Mouse (Mus musculus): Measurements from ENCODE around the gene Trip10.

The Trip10 gene

DNA sequence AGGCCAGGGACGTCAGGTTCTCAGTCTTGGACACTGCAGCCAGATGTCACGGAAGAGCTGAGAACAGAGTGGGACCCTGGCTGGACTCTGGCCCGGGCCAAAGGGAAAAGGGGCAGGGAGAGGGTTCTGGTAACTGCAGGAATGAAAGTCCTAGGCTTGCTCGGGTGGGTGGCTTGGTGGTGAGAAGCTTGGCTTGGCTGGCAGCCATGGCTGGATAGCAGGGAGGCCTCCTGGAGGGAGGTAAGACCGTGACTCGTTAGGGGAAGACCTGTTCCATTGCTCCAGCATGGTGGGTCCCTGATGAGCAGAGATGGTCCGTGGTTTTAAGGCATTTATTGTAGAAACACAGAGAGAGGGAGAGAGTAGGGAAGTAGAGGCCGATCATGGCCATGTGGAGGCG lies 22.0 kb downstream of the Trip10 start:
- TF ChIP-seq GATA4 (IDR thresholded peaks at IDR 0.05; ENCODE audit: insufficient replicate concordance, low read length): no peak

DNA sequence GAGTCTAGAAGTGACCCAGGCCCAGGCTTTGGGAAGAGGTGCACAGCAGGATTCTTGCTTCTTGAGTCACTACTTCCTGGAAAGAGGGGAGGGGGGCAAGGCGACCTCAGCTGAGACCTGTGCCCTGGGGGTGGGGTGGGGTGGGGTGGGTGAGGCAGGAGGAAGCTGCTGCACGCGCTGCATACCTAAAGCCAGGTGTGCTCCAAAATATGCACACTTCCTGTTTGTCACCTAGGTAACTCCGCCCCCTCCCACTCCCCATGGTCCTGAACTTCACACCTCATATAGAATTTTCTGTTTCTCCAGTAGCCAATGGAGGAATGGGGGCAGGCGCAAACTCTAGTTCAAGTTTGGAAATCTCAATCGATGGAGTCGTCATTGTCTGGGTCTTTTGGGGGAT lies 24.6 kb downstream of the Trip10 start:
- no peak for TF ChIP-seq GATA4 (IDR thresholded peaks at IDR 0.05; ENCODE audit: insufficient replicate concordance, low read length)

DNA sequence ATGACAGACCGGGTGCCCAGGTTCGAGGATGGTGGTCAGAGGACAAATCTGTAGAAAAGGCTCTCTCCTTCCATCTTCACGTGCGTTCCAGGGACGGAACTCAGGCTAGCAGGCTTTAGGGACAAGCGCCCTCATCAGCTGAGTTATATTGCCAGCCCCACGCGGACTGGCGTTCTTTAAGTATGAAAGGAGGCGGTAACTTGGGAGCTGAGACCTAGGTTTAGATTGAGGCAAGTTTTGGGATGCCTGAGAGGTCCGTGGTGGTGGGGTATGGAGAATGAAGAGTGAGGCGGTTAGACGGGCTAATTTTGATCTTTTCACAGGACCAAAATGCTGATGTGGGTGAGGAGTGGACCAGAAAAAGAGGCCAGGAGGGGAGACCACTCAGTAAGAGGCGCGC lies 25.4 kb downstream of the Trip10 start:
- no peak for TF ChIP-seq GATA4 (IDR thresholded peaks at IDR 0.05; ENCODE audit: insufficient replicate concordance, low read length)

DNA sequence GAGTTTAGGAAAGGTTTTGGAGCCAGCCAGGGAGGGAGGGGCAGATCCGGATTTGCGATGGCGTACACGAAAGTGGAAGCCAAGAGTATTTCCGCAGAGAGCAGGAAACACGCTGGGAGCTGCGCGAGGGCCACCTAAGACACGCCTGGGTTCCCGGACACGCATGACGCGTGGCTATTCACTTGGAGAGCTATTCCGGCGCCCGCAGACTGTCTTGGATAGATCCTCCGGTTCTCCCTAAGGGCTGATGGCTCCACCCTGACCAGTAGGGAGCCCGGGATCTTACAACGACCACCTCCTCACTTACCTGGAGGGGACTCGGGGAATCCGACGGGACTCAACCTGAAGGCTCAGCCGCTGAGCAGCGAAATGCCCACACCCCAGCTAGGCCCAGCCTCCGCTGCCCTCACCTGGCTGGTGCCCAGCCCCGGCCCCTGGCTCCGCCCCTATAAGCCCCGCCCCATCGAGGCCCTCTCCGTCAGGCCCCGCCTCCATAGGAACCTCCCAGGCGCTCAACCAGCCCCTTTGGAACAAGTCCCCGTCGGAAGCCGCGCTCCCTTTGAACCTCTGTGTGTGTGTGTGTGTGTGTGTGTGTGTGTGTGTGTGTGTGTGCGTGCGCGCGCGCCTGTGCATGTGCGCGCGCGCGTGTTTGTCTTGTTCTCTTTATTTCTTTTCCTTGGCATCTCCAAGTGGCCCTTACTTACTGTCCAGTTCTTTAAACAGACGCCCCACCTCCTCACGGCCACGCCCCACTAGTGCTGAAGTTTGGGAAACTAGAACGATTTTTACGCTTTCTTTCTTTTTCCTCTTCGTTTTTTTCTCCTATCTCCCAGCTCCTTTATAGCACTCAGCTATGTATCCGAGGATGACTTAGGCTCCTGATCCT lies 26.1 kb downstream of the Trip10 start:
- TF ChIP-seq GATA4 (IDR thresholded peaks at IDR 0.05; ENCODE audit: insufficient replicate concordance, low read length): no peak

DNA sequence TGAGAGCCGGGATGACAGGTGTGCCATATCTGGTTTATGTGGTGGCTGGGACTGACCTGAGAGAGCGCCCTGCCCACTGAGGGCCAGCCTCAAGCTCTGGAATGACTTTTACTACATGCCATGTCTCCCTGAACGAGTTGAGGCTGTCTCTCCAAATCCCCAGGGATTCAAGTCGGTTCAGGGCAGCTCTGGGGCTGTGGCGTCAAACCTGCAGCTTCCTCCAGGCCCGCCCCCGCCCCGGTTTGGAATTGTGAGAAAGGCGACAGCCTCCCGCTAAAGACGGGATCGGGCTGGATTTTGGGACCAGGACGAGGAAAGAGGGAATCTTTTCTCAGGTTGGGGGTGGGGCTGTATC lies 26.7 kb downstream of the Trip10 start:
- no peak for TF ChIP-seq GATA4 (IDR thresholded peaks at IDR 0.05; ENCODE audit: insufficient replicate concordance, low read length)

DNA sequence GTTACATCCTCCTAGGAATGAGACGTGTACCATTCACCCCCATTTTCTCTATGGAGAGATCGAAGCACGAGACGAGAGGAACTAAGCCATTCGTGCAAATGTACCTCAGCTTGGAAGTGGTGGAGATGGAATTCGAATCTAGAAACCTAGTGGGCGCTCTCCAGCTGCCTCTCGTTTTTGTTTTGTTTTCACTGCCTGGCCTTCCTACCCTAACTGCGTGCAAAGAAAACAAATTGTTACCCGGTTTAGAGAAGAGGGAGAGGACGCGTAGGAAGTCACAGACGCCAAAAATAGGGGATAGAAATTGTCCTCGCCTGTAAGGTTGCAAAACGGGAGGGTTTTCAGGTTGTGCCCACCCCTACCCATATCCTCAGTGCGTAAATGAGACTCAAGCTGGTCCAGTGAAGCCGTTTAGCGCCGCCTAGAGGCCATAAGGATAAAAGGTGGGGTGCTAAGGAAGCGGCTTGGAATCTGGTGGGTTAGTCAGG lies 27.4 kb downstream of the Trip10 start:
- TF ChIP-seq GATA4 (IDR thresholded peaks at IDR 0.05; ENCODE audit: insufficient replicate concordance, low read length): no peak

DNA sequence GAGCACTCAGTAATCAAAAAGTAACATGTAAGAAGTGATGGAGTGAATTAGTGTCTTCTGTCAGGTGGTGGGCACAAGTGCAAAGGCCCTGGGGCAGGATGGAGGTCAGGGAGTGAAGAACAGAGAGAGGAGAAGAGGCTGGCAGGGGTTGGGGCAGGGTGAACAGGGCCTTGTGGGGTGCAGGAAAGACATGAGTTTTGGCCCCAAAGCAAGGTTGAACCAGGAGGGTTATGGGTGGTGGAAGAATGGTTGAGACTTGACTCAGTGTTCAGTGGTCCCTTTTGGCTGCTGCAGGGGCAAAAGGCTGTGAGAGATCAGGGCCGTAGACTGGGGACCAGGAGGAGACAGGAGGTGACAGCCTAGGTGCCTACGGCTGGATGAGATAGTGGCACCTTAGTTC lies 29.3 kb downstream of the Trip10 start:
- TF ChIP-seq GATA4 (IDR thresholded peaks at IDR 0.05; ENCODE audit: insufficient replicate concordance, low read length): no peak

DNA sequence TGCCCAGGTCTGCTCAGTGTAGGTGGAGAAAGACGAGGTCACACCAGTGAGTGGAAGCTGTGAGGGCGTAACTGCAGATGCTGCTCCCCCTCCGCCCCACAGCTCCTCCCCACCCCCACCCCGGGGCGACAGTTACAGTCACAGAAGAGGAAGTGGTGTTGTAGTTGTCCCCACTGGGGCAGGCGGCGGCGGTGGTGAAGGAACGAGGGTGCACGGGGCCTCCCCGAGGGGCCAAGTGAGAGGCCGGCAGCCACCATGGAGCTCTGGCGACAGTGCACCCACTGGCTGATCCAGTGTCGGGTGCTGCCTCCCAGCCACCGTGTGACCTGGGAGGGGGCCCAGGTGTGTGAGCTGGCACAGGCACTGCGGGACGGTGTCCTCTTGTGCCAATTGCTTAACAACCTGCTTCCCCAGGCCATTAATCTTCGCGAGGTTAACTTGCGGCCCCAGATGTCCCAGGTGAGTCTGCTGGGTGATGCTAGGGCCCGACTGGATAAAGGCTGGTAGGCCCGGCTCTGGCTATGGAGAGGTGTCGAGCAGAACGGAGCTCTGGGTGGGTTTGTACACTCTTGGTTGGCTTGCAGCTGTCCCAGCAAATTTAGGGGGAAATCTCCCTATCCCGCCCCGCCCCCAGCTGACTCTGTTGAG lies 29.8 kb downstream of the Trip10 start, which contains the start of gene Vav1:
Vav1 (plus strand) TSS at position 158 of the 648 bp plus-strand sequence.
- TF ChIP-seq GATA4 (IDR thresholded peaks at IDR 0.05; ENCODE audit: insufficient replicate concordance, low read length): no peak

DNA sequence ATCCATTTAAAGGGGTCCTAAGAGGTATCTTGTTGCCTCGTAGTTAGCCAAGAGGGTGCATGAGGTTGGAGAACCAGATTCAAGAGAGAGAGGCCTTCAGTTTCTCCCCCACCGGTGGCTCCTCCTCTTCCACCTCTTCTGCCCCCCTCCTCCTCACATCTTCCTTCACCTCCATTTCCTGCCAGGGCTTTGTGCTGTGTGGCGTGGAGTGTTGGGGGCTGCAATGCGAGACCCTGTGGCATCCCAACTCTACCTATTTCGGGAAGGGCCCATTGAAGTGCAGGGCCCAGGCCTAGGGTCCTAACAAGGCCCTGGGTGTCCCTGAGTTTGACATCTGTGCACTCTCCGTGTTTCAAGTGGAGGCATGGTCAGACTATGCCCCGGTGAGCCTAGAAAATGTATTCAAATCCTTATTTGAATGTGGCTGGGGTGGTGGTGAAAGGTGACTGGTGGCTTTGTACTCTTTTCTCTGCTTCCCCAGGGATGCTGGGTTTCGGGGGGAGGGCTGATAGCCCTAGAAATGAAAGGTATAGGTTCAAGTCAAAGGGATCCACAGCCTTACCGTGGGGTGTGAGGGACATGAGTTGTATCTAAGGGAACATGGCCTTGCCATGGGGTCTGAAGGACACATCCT lies 30.5 kb downstream of the Trip10 start:
- TF ChIP-seq GATA4 (IDR thresholded peaks at IDR 0.05; ENCODE audit: insufficient replicate concordance, low read length): no peak

DNA sequence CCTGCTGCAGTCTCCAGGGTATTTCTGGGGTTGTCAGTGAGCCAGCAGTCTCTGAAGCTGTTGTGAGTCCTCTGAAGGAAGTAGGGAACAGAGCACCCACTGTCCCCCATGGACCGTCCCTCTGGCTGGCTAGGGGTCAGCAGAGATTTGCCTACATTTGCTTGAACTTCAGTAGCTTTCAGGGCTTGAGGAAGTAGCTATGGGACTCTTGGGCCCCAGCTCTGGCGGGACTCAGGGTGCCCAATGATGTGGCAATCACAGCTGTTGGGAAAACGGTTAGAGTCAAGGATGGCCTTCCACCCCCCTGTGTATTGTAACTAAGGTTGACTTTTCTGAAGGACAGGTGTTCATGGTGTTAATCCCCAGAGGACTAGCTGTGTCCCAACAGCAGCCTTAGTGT lies 31.2 kb downstream of the Trip10 start:
- TF ChIP-seq GATA4 (IDR thresholded peaks at IDR 0.05; ENCODE audit: insufficient replicate concordance, low read length): no peak

DNA sequence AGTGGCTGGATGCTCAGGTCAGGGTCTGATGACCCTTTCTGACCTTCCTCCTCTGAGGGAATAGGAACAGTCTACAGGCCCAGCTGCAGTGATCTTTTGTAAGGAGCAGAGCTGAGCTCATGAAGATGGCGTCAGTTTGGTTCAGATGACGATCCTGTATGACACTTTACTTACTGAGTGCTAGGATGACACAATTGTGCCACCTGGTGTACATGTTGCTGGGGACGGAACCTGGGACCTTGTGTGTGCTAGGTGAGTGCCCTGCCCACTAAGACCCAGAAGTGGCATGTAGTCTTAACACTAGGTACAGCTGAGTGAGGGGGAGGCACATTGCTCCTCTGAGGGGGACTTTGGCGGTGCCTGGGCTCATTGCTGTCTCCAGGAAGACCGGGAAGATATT lies 34.7 kb downstream of the Trip10 start:
- no peak for TF ChIP-seq GATA4 (IDR thresholded peaks at IDR 0.05; ENCODE audit: insufficient replicate concordance, low read length)

DNA sequence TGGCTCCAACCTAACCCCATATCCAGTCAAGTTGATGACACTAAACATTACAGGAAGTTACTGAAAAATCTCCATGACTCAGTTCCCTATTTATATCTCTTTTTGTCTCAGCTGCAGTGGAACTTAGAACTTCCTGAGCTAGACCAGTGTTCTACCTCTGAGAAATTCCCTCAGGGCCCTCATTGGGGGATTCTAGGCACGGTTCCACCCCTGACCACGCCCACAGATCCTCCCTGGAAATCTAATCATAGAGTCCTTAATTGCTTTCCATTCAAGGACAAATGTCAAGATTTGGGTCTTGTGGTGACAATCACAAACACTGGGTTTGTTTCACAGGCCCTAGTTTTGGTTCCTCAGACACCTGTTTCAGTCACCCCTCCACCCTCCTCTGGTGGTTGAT lies 35.8 kb downstream of the Trip10 start:
- no peak for TF ChIP-seq GATA4 (IDR thresholded peaks at IDR 0.05; ENCODE audit: insufficient replicate concordance, low read length)

DNA sequence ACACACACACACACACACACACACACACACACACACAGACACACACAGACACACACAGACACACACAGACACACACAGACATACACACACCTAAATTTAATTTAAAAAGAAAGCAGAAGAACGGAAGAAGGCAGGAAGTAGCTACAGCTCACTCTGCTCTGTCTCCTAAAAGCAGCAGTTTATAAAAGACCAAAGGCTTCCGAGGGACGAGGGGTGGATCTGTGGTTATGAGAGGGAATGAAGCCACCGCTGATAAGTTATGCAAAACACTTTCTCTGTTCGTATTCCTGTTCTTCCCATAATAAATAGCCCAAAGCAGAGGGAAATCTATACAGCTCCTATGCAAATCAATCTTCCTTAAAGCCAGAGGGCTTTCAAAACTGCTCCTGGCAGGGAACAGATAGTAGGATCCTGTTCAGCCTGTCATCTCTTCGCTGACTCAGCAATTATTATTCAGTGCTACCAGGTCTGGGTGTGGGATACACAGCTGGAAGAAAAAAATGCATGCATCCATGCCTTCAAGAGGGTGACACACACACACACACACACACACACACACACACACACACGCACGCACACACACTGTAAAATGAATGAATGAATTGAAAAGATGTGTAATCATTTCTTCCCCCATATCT lies 37.6 kb downstream of the Trip10 start:
- no peak for TF ChIP-seq GATA4 (IDR thresholded peaks at IDR 0.05; ENCODE audit: insufficient replicate concordance, low read length)

DNA sequence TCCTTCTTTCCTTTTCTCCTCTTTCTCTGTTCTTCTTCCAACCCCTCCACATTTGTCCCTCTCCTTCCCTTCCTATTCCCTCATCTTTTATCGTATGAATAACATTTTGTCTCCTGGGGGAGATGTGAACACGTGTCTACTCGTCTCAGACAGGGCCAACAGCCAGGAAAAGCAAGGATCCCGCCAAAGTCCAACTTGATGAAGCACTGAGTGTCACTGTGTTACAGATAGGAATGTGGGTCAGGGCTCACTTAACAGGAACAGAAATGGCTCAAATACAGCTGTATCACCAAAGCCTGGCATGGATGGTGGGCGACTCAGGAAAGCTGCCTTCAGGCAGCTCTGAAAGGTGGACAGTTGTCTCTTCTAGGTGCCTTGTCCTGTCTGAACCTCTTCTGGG lies 40.0 kb downstream of the Trip10 start:
- no peak for TF ChIP-seq GATA4 (IDR thresholded peaks at IDR 0.05; ENCODE audit: insufficient replicate concordance, low read length)

DNA sequence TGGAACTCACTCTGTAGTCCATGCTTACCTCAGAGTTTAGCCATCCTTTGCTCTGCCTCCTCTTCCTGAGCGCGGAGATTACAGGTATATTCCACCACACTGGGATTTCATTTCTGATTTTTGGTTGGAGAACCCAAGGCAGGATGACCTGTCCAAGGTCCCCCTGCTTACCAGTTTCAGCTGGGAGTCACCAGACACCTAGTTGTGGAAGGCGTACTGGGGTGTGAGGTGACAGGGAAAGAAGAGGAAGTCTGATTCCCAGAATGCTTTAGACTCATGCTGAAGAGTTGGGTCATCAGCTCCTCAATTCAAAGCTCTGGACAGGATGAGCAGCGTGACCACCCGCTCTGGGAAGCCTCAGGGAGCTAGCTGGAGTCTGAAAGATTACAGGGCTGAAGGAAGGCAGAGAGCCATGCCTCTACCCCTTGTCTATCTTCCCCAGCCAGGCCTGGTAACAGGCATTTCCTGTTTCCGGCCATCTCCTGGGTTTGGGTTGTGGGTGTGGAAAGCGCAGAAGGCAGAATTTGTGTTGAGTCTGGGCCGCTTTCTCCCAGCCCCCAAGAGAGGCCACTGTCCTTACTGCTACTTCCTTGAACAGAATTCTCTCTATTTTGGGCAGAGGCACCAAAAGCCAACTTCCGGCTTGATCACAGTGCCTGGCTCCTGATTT lies 40.9 kb downstream of the Trip10 start:
- no peak for TF ChIP-seq GATA4 (IDR thresholded peaks at IDR 0.05; ENCODE audit: insufficient replicate concordance, low read length)
